Mouse (Mus musculus): Measurements from ENCODE around the gene Pbx2. TPM values are rescaled to one million over a fixed set of nuclear protein-coding genes. Genes with fewer than 3 reads are reported as not detected.

Pbx2 gene
- polyA plus RNA-seq, 1 experiment = not detected

DNA sequence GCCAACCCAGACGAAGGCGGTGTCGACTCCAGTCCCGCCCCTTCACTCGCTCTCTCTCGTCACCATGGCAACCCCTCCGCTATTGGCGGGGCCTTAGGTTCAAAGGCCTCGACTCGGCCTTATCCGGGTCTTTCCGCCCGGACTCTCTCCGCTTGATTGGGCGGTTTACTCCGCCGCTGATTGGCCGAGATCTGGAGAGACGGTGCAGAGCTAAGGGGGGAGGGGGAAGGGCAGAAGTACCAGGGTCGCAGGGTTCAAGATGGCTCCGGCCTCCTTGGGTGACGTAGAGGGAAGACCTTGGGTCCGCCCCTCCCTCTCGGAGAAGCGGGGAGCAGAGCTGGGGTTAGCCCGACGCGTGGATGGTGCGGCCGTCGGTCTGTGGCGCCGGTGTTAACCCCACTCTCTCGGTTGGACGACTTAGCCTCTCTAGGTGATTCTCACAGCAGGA lies 13.0 kb downstream of the Pbx2 start, which contains the start of gene Agpat1:
Gene Agpat1 (plus strand): TSS at position 202 of the 448 bp plus-strand sequence.
- H3K4me1 ChIP-seq (ENCODE audit: control insufficient read depth, insufficient read depth, low read length) = peaks cover 25% of the 10 kb centered on the region
- H3K4me3 ChIP-seq (ENCODE audit: insufficient read depth, low read depth, low read length) = peak within 1 kb of the TSS; percentile 63
- WGBS = under 1% methylated on average over 35 of the region's 35 CpGs
- peak within 1 kb of the TSS; percentile 94 for H3K27ac ChIP-seq (ENCODE audit: insufficient read depth, low read depth, low read length)
- TF ChIP-seq POLR2A (IDR thresholded peaks at IDR 0.05; ENCODE audit: insufficient read depth, low read depth, low read length) = peak; percentile 76
- no peak for TF ChIP-seq CTCF (IDR thresholded peaks at IDR 0.05; ENCODE audit: insufficient read depth, low read depth, low read length)

DNA sequence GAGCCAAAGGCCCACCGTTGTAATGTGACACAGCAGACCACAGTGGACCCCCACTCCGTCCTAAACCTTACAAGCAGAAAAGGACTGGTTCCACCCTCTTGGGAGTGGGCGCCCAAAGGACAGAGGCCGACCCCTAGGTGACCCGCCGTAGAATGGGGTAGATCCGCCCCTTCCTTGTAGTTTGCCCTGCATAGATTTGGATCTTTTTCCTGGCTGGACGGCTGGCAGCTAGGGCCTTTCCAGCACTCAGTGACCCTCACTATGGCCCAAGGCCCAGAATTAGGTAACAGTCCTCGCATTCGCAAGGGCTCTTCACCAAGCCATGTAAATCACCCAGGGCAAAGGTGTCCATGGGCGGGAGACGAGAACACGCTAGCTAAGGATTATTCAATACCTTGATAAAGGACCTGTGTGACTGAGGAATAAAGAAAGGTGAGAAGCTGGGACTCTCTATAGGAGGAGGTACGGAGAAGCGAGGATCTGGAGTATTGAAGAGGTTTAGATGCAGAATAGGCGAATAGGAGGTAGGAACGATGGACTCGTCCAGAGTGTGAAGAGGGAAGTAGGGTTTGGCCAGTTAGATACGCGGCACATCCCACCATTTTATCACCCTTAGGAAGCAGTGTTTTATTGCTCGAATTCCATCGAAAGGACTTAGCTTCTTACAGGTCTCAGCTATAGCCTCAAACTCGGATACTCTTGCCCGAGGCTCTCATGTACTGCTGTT lies 13.6 kb downstream of the Pbx2 start:
- TF ChIP-seq CTCF (IDR thresholded peaks at IDR 0.05; ENCODE audit: insufficient read depth, low read depth, low read length) (no peak), POLR2A (IDR thresholded peaks at IDR 0.05; ENCODE audit: insufficient read depth, low read depth, low read length) (no peak)
- H3K27ac ChIP-seq (ENCODE audit: insufficient read depth, low read depth, low read length) = peak overlapping the region; percentile 94
- 11% methylated on average over 24 of the region's 24 CpGs for WGBS
- peak overlapping the region; percentile 61 for H3K4me3 ChIP-seq (ENCODE audit: insufficient read depth, low read depth, low read length)
- H3K4me1 ChIP-seq (ENCODE audit: control insufficient read depth, insufficient read depth, low read length) = peaks cover 25% of the 10 kb centered on the region

DNA sequence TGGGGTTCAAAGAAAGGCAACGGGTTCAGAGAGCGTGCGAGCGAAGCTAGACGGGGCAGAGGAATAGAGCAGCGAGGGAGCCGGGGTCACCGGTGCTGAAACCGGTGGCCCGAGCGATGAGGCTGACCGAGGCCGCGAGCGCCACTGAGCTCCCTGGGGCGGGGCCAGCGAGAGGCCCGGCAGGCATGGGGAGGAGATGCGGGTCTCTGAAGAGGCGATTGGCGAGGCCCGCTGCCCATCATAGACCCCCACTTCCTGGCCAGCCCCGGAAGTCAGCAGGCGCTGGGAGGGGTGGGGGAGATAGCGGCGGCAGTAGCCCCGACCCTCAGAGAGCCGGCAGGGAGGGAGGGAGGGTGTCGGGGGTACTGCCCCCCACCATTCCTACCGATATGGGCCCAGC lies 14.5 kb downstream of the Pbx2 start:
- no peak for TF ChIP-seq CTCF (IDR thresholded peaks at IDR 0.05; ENCODE audit: insufficient read depth, low read depth, low read length)
- TF ChIP-seq POLR2A (IDR thresholded peaks at IDR 0.05; ENCODE audit: insufficient read depth, low read depth, low read length) = peak; percentile 95
- H3K27ac ChIP-seq (ENCODE audit: insufficient read depth, low read depth, low read length) = peak overlapping the region; percentile 94
- H3K4me3 ChIP-seq (ENCODE audit: insufficient read depth, low read depth, low read length) = peak overlapping the region; percentile 61
- peaks cover 25% of the 10 kb centered on the region for H3K4me1 ChIP-seq (ENCODE audit: control insufficient read depth, insufficient read depth, low read length)
- WGBS = 0% methylated on average over 30 of the region's 30 CpGs

DNA sequence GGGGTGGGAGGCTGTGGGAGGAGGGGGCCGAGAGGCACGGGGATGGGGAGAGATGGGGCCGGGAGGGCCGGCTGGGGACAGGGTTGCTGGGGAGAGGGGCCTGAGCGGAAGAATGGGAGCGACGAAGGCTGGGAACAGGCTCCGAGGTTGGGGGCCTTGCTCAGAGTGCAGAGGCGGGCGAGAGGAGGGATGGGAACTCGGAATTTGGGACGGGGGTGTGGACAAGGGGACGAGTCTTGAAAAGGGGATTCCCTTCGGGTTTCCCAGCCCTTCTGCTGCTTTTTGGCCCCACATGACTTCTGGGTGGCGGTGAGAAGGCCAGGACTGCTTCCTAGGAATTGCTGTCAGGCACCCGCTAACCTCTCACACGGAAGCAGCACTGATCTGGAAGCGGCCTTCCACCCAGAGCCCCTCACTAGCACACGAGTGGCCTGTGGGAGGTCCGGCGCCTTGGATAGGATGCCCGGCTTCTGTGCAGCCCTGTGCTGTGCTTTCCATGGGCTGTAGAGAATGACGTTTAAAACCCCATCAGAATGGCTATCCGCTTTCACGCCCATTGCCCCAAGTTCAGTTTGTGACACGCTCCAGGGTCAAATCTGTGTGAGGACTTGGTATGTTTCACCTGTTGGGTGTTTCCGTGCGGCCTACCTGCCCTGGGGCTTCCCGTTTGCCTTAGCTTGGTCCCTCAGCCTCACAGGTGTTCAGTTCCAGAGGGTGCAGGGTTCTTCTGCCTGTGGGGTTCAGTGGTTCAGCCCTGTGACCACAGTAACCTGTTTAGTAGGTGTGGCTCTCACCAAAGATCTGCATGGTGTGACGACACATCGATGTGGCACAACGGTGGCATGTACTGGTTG lies 15.3 kb downstream of the Pbx2 start:
- WGBS = 13% methylated on average over 32 of the region's 32 CpGs

DNA sequence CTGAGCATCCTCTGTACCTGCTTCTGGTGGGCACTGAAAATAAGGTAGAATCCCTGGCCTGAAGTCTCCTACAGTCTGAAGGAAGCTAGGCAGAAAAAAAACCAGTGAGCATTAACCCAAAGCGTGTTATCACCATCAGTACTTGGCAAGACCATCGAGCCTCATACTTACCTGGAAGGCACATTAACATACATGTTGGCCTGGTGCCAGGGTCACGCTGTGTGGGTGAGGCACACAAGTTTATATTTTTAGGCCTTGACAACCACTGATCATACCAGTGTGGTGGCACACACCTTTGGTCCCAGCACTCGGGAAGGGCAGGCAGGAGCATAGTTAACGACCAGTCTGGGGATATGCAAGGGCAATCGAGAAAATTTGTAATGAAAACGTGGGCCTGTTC lies 16.9 kb downstream of the Pbx2 start:
- peaks cover 23% of the 10 kb centered on the region for H3K4me1 ChIP-seq (ENCODE audit: control insufficient read depth, insufficient read depth, low read length)
- no peak overlapping the region for H3K4me3 ChIP-seq (ENCODE audit: insufficient read depth, low read depth, low read length)
- WGBS = 67% methylated on average over 7 of the region's 7 CpGs
- no peak overlapping the region for H3K27ac ChIP-seq (ENCODE audit: insufficient read depth, low read depth, low read length)
- TF ChIP-seq CTCF (IDR thresholded peaks at IDR 0.05; ENCODE audit: insufficient read depth, low read depth, low read length) (no peak), POLR2A (IDR thresholded peaks at IDR 0.05; ENCODE audit: insufficient read depth, low read depth, low read length) (no peak)

More for the DNA sequence above, 15.3 kb downstream of the Pbx2 start:
- Histone ChIP-seq H3K27ac (ENCODE audit: insufficient read depth, low read depth, low read length) (no peak overlapping the region), H3K4me1 (ENCODE audit: control insufficient read depth, insufficient read depth, low read length) (peaks cover 25% of the 10 kb centered on the region), H3K4me3 (ENCODE audit: insufficient read depth, low read depth, low read length) (peak overlapping the region; percentile 61)
- TF ChIP-seq CTCF (IDR thresholded peaks at IDR 0.05; ENCODE audit: insufficient read depth, low read depth, low read length) = no peak
- no peak for TF ChIP-seq POLR2A (IDR thresholded peaks at IDR 0.05; ENCODE audit: insufficient read depth, low read depth, low read length)

DNA sequence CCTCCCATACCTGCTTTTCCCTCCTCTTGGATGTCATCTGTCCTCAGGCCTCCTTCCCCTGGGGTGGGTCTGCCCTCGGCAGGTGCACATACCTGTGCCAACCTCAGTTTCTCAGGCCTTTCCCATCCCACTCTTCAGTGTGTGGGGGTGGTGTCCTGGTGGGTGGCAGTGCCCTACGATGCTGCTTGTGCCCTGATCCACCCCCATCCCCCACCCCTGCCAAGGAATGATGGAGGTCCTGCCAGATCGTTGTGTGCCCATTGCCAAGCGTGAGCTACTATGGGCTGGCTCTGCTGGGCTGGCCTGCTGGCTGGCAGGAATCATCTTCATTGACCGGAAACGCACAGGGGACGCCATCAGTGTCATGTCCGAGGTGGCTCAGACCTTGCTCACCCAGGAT lies 20.0 kb downstream of the Pbx2 start:
- Histone ChIP-seq H3K27ac (ENCODE audit: insufficient read depth, low read depth, low read length) (no peak overlapping the region), H3K4me3 (ENCODE audit: insufficient read depth, low read depth, low read length) (no peak overlapping the region), H3K4me1 (ENCODE audit: control insufficient read depth, insufficient read depth, low read length) (peaks cover 33% of the 10 kb centered on the region)
- TF ChIP-seq POLR2A (IDR thresholded peaks at IDR 0.05; ENCODE audit: insufficient read depth, low read depth, low read length) (no peak), CTCF (IDR thresholded peaks at IDR 0.05; ENCODE audit: insufficient read depth, low read depth, low read length) (no peak)
- 79% methylated on average over 8 of the region's 8 CpGs for WGBS

DNA sequence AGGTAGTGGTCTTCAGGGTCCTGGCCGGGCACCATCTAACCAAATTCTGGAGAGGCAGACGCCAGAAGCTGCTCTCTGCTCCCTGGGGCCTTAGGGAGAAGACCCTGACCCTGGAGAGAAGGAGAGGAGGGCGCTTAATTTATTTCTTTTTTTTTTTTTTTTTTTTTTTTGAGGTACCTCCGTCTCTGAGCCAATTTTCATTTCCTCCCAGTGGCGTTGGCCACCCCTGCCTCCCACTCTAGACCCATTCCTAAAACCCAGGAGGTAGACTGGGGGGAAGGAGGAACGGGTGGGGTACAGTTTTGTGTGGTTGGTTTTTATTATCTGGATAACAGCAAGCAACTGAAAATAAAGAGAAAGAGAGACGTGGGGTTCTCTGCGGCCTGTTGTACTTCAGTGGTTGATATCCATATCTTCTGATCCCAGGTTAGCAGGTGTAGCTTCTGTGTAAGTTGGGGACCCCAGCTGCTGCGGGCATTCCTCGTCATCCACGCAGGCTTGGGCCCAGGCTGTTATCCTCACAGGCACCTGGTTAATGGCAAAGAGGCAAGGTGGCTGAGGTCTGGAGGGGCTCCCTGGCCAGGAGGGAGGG lies 22.1 kb downstream of the Pbx2 start:
- H3K4me3 ChIP-seq (ENCODE audit: insufficient read depth, low read depth, low read length) = no peak overlapping the region
- H3K4me1 ChIP-seq (ENCODE audit: control insufficient read depth, insufficient read depth, low read length) = peaks cover 25% of the 10 kb centered on the region
- 76% methylated on average over 11 of the region's 11 CpGs for WGBS
- H3K27ac ChIP-seq (ENCODE audit: insufficient read depth, low read depth, low read length) = no peak overlapping the region
- TF ChIP-seq POLR2A (IDR thresholded peaks at IDR 0.05; ENCODE audit: insufficient read depth, low read depth, low read length) = no peak
- no peak for TF ChIP-seq CTCF (IDR thresholded peaks at IDR 0.05; ENCODE audit: insufficient read depth, low read depth, low read length)

DNA sequence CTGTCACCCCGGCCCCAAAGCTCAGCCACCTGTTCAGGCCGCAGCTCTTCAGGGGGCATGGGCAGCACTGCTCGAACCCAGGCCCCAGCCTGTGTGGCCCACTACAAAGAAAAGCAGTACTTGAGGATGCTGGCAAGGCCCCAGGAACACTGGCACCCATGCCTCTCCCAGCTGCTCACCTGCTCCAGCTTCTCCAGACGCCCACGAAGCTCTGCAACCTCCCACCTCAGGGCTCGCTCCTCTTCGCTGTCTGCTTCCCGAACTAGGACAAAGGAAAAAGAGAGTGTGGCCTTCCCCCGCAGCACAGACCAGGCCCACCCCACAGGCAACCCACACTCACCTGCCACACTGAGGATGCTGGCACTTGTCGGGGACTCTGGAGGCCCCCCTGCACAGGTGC lies 22.8 kb downstream of the Pbx2 start:
- Histone ChIP-seq H3K27ac (ENCODE audit: insufficient read depth, low read depth, low read length) (no peak overlapping the region), H3K4me1 (ENCODE audit: control insufficient read depth, insufficient read depth, low read length) (peaks cover 18% of the 10 kb centered on the region), H3K4me3 (ENCODE audit: insufficient read depth, low read depth, low read length) (no peak overlapping the region)
- TF ChIP-seq POLR2A (IDR thresholded peaks at IDR 0.05; ENCODE audit: insufficient read depth, low read depth, low read length) = no peak
- TF ChIP-seq CTCF (IDR thresholded peaks at IDR 0.05; ENCODE audit: insufficient read depth, low read depth, low read length) = no peak
- 58% methylated on average over 10 of the region's 10 CpGs for WGBS
